Mouse (Mus musculus) spleen, adult 2 months (tissue): ENCODE data around the gene Tnfsf12.

Experiments used
- CTCF ChIP-seq: fragments of 200-500 bp; IDR thresholded peaks from 2 replicates; pipeline ENCODE4 v1.5.1; 2011; ENCODE audit warnings: mild to moderate bottlenecking, inconsistent platforms; ENCODE audit not compliant: insufficient read depth, insufficient read length, insufficient replicate concordance; ENCODE audit errors: extremely low read depth
- POLR2A ChIP-seq: fragments of 200-500 bp; IDR thresholded peaks from 2 replicates; pipeline ENCODE4 v1.6.1; 2011; ENCODE audit warnings: low read depth, low read length, inconsistent platforms

DNA sequence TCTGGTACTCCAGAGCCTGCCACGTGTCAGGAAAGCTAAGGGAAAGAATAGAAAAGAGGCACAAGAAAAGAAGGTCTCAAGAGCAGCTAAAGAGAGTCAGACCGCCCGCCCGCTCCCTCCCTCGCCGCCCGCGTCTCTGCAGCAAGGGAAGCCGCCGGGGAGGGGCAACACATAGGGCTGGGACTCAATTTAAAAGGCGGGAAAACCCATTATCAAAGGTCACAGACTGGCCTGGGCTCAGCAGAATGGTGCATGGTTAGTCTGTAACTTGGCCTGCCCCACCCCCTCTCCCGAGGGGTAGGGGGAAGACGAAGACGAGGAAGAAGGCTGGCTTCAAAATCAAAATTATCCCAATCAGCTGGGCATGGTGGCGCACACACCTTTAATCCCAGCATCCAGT lies 23.0 kb upstream of the Tnfsf12 start:
- no peak for TF ChIP-seq CTCF
- TF ChIP-seq POLR2A, result no peak
